Mouse (Mus musculus) heart, postnatal 14 days (tissue): ENCODE data around the gene Ppfibp2. TPM values are rescaled to one million over a fixed set of nuclear protein-coding genes. Genes with fewer than 3 reads are reported as not detected.

ENCODE experiments used
- DNase-seq, 2 experiments: peaks; one replicate each; pipeline ENCODE4 v3.0.0; 2021 to 2022
- intact Hi-C: fragments of 180-260 bp; cut with DNase I; formaldehyde crosslinking; loops from one replicate; pipeline ENCODE4 v1.15.1; 2025
- total RNA-seq, 2 experiments: library from RNA; stranded (reverse); gene quantifications; 2 replicates each; pipeline ENCODE4 v1.2.3; 2021

Ppfibp2 gene
- total RNA-seq, 2 experiments from 2014 or later = 15.9 to 17.0 TPM

GRCm38 (mm10) chr7:107609622-107610255 lies 14.7 kb downstream of the Ppfibp2 start:
- intact Hi-C loops = no loop called here
- DNase-seq = no peak

DNA sequence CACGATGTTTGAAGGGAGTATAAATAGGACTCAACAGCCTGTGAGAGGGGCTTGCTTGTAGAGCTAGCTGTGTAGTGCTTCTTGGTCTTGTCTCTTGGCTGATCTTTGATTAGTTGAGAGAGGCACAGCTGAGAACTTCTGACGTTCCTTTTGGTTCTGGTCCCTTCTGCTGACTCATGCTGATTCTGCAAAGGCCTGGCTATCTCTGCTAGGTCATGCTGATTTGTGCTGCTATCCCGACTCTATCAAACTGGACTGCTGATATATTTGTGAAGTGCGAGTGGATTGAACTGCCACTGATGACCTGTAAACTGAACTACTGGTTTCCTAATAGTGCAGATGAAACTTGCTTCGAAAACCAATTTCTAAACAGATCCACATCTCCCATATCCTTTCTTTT lies 15.9 kb downstream of the Ppfibp2 start:
- DNase-seq = no peak
- intact Hi-C loops = no loop called here

DNA sequence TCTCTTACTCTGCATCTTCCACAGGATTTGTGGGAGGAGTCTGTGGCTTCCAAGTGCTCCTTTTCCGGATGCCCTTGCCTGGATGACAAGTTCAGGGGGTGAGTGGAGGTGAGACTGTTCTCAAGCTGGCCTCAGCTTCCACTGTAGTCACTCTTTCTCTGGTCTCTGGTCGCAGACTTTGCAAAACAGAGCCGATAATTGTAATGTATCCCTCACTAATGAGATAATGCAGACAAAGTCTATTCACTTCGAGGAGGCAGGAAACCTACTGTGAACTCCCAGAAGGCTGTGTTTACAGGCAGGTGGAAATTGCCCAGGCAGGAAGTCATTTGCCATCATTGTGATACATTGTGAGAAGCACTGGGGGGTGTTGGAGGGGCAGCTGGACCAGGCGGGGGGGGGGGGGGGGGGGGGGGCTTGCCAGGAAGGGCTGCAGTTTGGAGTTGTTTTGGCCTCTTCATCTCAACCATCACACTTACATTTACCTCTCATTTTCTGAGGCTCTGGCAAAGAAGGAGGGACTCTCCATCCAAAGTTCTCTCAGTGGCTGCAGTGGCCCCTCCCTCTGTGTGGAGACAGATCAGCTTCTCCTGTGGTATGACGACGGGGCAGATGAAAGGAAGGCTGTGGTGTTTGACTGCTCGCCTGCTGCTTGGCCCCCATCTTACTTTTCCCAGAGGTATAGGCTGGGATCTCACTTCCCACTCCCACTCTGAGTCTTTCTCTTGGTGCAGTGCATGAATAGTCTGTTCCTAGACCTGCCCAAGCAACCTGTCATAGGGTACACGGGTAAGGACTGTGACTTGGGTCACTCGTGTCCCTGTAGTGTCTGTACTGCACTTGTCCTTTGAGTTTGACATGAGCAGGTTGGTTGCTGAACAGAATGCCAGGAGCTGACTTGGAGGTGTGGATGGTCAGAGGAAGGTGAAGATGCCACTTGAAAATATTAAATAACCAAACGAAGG lies 23.3 kb downstream of the Ppfibp2 start:
- intact Hi-C loops = no loop called here
- DNase-seq = no peak

- intact Hi-C loops = no loop called here
- DNase-seq = no peak
Measured at GRCm38 (mm10) chr7:107619225-107619624, 24.2 kb downstream of the Ppfibp2 start.

DNA sequence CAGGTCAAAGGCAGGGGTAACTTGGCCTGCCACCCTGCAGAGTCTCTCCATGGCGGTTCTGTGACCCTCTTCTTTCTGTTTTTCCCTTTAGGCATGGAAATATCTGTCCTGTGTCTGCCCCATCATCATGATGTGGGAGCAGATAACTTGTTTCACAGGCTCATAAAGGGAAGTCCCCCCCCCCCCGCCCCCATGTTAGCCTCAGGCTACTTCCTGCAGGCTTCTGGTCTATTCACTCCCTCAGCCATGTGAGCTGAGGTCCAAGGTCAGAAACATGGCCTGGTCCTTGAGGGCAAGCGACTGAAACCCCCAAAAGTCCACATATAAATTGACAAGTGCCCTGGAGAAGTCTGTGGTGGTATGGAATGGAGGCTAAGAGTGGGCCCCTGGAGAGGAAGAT lies 25.1 kb downstream of the Ppfibp2 start:
- no peak for DNase-seq
- intact Hi-C loops = no loop called here

DNA sequence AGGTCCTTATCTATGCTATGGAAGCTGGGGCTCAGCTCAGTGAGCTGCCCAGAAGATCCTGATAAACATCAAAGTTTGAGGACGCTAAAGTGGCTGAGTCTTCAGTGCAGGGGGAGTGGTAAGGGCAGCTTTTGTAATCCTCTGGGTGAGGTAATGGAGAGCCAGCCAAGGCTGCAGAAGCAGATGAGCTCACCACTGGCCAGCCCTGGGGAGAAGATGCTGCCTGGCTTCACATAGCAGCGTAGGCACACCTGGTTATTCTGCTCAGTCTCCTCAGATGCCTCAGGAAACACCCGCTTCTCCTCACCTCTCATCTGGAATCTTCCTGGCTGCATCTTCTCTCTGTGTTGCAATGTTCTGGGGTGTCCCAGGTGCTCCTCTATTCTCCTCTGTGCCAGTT lies 29.4 kb downstream of the Ppfibp2 start:
- intact Hi-C loops = no loop called here
- no peak for DNase-seq

DNA sequence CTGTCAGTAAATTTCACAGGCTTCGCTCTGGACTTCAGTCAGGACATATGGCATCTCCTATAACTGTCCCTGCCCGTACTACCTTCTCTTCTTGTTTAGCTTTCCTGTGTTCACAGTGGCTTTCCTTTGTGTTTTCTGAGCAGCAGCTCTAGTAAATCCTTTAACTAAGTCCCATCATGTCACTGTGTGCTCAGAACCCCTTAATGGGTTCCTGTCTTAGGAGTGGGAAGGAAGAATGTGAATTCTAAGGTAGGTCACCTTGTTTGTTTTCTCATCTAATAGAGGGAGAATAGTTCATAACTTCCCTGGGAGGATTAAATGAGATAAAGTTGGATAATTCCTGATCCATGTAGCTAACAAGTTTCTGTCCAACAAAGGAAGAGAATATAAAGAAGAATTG lies 30.1 kb downstream of the Ppfibp2 start, which contains the start of gene 5330417H12Rik:
TSS of gene 5330417H12Rik (minus strand) at position 101 of the 400 bp plus-strand sequence.
- no peak for DNase-seq
- intact Hi-C loops = no loop called here

GRCm38 (mm10) chr7:107625781-107626180 lies 30.8 kb downstream of the Ppfibp2 start:
- no peak for DNase-seq
- intact Hi-C loops = no loop called here

DNA sequence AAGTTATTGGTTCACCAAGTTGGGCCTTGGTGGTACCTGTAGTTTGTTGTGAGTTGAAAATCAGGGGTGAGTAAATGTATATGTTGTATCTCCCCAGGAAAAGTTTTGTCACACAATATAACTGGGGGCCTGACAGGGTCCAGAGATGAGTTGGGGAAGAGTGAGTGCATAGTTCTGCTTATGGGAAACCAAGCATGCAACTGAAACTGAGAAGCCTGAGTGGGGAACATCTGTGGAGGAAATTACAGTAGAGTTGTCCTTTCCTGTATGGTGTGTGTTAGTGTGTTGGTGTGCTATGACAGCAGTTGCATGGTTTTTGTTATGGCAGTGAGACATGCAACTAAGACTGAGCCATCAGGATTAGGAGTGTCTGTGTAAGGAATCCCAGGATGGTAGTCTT lies 33.4 kb downstream of the Ppfibp2 start:
- intact Hi-C loops = no loop called here
- DNase-seq = no peak

DNA sequence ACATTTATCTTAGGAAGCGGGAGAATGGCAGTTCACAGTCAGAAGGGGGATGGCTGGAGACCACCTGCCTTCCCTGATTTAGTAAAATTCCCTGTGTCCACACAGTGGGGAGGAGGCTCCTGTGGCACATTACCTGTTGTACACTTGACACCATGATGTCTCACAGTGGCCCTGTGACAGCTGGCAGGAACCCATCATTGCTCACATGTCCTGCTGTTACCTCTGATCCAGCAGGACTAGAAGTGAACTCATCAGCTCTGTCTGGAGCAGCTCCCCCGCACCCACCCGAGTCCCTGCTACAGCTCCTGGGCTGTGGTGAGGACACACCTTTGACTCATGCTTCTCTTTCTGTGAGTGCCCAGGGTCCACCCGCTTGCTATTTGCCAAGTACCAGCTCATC lies 38.2 kb downstream of the Ppfibp2 start:
- DNase-seq = no peak
- intact Hi-C loops = no loop called here

- intact Hi-C loops = no loop called here
- DNase-seq = no peak
Measured at GRCm38 (mm10) chr7:107637398-107637797, 42.4 kb downstream of the Ppfibp2 start.

GRCm38 (mm10) chr7:107638026-107638425 lies 43.0 kb downstream of the Ppfibp2 start:
- DNase-seq = no peak
- intact Hi-C loops = no loop called here

- no peak for DNase-seq
- intact Hi-C loops = no loop called here
Measured at GRCm38 (mm10) chr7:107642586-107643275, 47.7 kb downstream of the Ppfibp2 start.

DNA sequence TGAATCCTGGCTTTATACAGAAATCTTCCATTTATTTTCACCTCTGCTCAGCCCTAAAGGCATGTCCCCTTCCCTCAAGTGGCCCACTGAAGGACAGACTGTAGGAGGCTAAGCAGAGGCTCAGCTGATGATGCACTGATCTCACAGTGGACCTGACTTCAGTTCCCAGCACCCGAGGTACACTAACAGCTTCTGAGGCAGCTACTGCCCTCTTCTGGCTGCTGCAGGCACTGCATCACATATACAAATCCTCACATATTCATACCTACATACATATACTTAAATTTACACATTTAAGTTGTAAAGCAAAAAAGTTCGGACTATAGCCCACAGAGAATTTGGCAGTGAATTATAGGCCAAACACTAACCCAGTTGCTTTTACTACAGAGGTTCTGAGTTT lies 50.0 kb downstream of the Ppfibp2 start:
- intact Hi-C loops = no loop called here
- no peak for DNase-seq

DNA sequence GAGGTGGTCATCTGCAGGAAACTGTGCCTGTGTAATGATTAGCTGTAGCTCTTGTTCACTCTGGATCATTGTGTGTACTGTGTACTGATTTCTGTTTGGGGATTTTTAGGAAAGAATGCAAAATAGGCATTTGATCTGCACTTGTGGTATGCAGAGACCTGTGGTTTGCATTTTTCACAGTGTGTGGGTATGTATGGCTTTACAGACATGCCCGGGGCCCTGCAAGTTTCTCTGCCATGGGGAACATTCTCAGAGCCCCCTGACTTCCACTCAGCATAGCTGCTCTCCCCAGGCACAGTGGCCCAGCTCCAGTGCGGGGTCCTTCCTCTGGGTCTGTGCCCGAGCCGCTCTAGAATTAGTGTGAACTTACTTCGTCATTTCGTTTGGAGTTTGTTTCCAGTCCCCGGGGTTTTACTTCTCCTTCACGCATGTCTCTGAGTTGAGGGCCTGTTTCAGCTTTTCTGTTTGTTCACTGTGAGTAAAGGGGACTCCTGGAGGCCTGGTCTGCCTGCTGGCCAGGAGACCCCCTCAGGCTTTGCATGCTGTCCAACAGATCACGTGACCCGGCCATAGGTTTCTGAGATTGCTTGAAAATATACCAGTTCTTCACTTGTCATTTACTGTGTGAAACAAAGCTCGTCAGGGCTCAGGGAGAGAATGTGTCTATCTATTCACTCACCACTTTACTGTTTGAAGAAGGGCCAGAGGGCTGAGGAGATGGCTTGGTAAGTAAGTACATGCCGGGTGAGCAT lies 54.1 kb downstream of the Ppfibp2 start:
- intact Hi-C loops = no loop called here
- DNase-seq = no peak

DNA sequence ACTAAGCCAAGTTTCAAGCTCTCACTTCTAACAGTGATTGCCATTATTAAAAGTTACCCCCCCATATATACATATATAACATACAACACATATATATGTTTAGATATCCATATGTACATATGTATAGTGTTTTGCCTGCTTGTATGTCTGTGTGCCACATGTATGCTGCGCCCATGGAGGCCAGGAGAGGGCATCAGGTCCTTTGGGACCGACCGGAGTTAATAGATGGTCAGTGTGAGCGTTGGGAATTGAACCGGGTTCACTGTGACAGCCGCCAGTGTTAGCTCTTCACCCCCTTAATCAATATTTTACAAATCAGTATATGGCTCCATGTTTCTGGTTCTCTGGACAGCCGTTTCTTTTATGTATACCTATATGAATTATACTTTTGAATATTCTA lies 55.0 kb downstream of the Ppfibp2 start:
- no peak for DNase-seq
- intact Hi-C loops = no loop called here

GRCm38 (mm10) chr7:107651821-107652220 lies 56.8 kb downstream of the Ppfibp2 start:
- DNase-seq = no peak
- intact Hi-C loops = no loop called here

DNA sequence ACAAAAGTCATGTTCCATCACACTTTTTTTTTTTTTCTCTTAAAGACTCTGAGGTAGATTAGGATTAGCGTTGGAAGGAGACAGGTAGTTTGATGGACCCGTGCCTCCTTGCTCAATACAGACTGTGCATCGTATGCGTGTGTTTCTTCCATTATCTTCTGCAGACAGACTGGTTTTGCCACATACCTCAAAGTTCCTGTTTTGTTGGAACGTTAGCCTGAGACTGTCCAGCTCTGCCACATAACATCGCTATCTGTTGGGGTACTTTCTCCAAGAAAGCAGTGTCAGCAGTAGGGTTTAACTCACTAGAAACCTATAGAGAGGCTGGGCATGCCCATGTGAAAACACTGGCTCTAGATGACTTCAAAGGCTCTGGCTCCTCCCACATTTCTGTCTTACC lies 61.4 kb downstream of the Ppfibp2 start:
- no peak for DNase-seq
- intact Hi-C loops = no loop called here

GRCm38 (mm10) chr7:107659186-107659918 lies 64.3 kb downstream of the Ppfibp2 start:
- intact Hi-C loops = no loop called here
- no peak for DNase-seq
